Mouse (Mus musculus): Measurements from ENCODE around the gene Trio. TPM values are rescaled to one million over a fixed set of nuclear protein-coding genes. Genes with fewer than 3 reads are reported as not detected.

Trio gene
- total RNA-seq, 2 experiments from 2014 or later: 37.3 to 50.8 TPM

- ATAC-seq (ENCODE audit: poor library complexity, severe bottlenecking): no peak
Measured at GRCm38 (mm10) chr15:27857242-27857641, 168.4 kb downstream of the Trio start.

- peak; percentile 91 for ATAC-seq (ENCODE audit: poor library complexity, severe bottlenecking)
Measured at GRCm38 (mm10) chr15:27856050-27856787, 169.4 kb downstream of the Trio start.

- ATAC-seq (ENCODE audit: poor library complexity, severe bottlenecking): no peak
Measured at GRCm38 (mm10) chr15:27851312-27851711, 174.3 kb downstream of the Trio start.

- ATAC-seq (ENCODE audit: poor library complexity, severe bottlenecking): peak; percentile 38; the same call in 1 of the 2 replicates
Measured at GRCm38 (mm10) chr15:27850904-27851303, 174.7 kb downstream of the Trio start.

- ATAC-seq (ENCODE audit: poor library complexity, severe bottlenecking): no peak
Measured at GRCm38 (mm10) chr15:27849910-27850309, 175.7 kb downstream of the Trio start.

GRCm38 (mm10) chr15:27841696-27842095 is 184.0 kb downstream of the Trio start:
- no peak for ATAC-seq (ENCODE audit: poor library complexity, severe bottlenecking)

GRCm38 (mm10) chr15:27840579-27840978 is 185.1 kb downstream of the Trio start:
- no peak for ATAC-seq (ENCODE audit: poor library complexity, severe bottlenecking)

- ATAC-seq (ENCODE audit: poor library complexity, severe bottlenecking): no peak
Measured at GRCm38 (mm10) chr15:27840125-27840524, 185.5 kb downstream of the Trio start.

- ATAC-seq (ENCODE audit: poor library complexity, severe bottlenecking): no peak
Measured at GRCm38 (mm10) chr15:27831646-27832045, 194.0 kb downstream of the Trio start.

- ATAC-seq (ENCODE audit: poor library complexity, severe bottlenecking): peak; percentile 93
Measured at GRCm38 (mm10) chr15:27827871-27828270, 197.8 kb downstream of the Trio start.

- ATAC-seq (ENCODE audit: poor library complexity, severe bottlenecking): 0 out of 2 replicates have a peak, but pooled peaks have one; percentile 14
Measured at GRCm38 (mm10) chr15:27826886-27827285, 198.8 kb downstream of the Trio start.

GRCm38 (mm10) chr15:27826048-27826637 is 199.5 kb downstream of the Trio start:
- no peak for ATAC-seq (ENCODE audit: poor library complexity, severe bottlenecking)

GRCm38 (mm10) chr15:27825390-27825789 is 200.3 kb downstream of the Trio start:
- ATAC-seq (ENCODE audit: poor library complexity, severe bottlenecking): 0 out of 2 replicates have a peak, but pooled peaks have one; percentile 10

- 0 out of 2 replicates have a peak, but pooled peaks have one; percentile 12 for ATAC-seq (ENCODE audit: poor library complexity, severe bottlenecking)
Measured at GRCm38 (mm10) chr15:27823581-27823980, 202.1 kb downstream of the Trio start.

GRCm38 (mm10) chr15:27822461-27822860 is 203.2 kb downstream of the Trio start:
- ATAC-seq (ENCODE audit: poor library complexity, severe bottlenecking): no peak

GRCm38 (mm10) chr15:27821651-27822364 is 203.8 kb downstream of the Trio start:
- no peak for ATAC-seq (ENCODE audit: poor library complexity, severe bottlenecking)

- ATAC-seq (ENCODE audit: poor library complexity, severe bottlenecking): no peak
Measured at GRCm38 (mm10) chr15:27817096-27817495, 208.6 kb downstream of the Trio start.

GRCm38 (mm10) chr15:27814677-27815391 is 210.8 kb downstream of the Trio start:
- ATAC-seq (ENCODE audit: poor library complexity, severe bottlenecking): no peak

- no peak for ATAC-seq (ENCODE audit: poor library complexity, severe bottlenecking)
Measured at GRCm38 (mm10) chr15:27810793-27811488, 214.7 kb downstream of the Trio start.

GRCm38 (mm10) chr15:27810262-27810661 is 215.4 kb downstream of the Trio start:
- no peak for ATAC-seq (ENCODE audit: poor library complexity, severe bottlenecking)

Measured in megakaryocyte, adult 5-6 weeks (primary cell).